Mouse (Mus musculus) erythroblast, embryonic 14.5 days (primary cell): ENCODE measurements around the gene Ky.

Experiments used
- GATA1 ChIP-seq: IDR thresholded peaks from 2 replicates; pipeline ENCODE4 v1.6.1; 2012; ENCODE audit warnings: low read length, inconsistent platforms, mixed read lengths
- TAL1 ChIP-seq: IDR thresholded peaks from 3 replicates; pipeline ENCODE4 v1.6.1; 2012; ENCODE audit warnings: low read length, inconsistent platforms, mixed read lengths

- TF ChIP-seq TAL1 = no peak
- TF ChIP-seq GATA1 = no peak
Observed at GRCm38 (mm10) chr9:102545406-102546255, 40.1 kb downstream of the Ky start.
